Mouse (Mus musculus): ENCODE measurements around the gene Clca3b.

- TF ChIP-seq CTCF (IDR thresholded peaks at IDR 0.05; ENCODE audit: insufficient read depth, low read length): no peak
- TF ChIP-seq POLR2A (IDR thresholded peaks at IDR 0.05; ENCODE audit: borderline replicate concordance, extremely low read depth, low read depth, low read length): no peak
Observed at GRCm38 (mm10) chr3:144785181-144786148, 63.7 kb downstream of the Clca3b start.

Measured in lung, adult 2 months (tissue).